Mouse (Mus musculus) hematopoietic stem cell, adult 5-6 weeks (primary cell): ENCODE results near the gene Pign. TPM values are rescaled to one million over a fixed set of nuclear protein-coding genes. Genes with fewer than 3 reads are reported as not detected.

Source experiments
- total RNA-seq: library from RNA; stranded (forward); fragments of 172-1452, 232-1000 nt; gene quantifications from 2 replicates; pipeline ENCODE4 v1.2.3, GENCODE M21; 2017

The Pign gene
- total RNA-seq, 1 experiment from 2014 or later = 54.5 TPM

Other genes with a start within 250 kb of the Pign start
- gene Relch, start 184 bp upstream of the Pign start, total RNA-seq = 41.2 and 68.9 TPM in 2 replicates
- 0.81 and 1.2 TPM in 2 replicates for gene Tnfrsf11a, start 117.0 kb upstream of the Pign start, total RNA-seq